Mouse (Mus musculus): ENCODE data around the gene Fam227a.
A peak's percentile ranks its signal among the peaks of the same experiment; 100 is the strongest.

Gene Fam227a

GRCm38 (mm10) chr15:79658531-79659375 lies at the start of gene Fam227a, which contains the start of gene Cby1:
Fam227a (minus strand) TSS chr15:79658956.
Cby1 (plus strand) TSS chr15:79659199.
- DNase-seq (ENCODE audit: low spot score in 2 of 2) = peak; percentile 89 to 93

- DNase-seq (ENCODE audit: low spot score in 2 of 2) = no peak
Observed at GRCm38 (mm10) chr15:79708229-79708822, 49.6 kb upstream of the Fam227a start.

GRCm38 (mm10) chr15:79706603-79707214 lies 48.0 kb upstream of the Fam227a start:
- DNase-seq (ENCODE audit: low spot score in 2 of 2) = no peak

GRCm38 (mm10) chr15:79697558-79698187 lies 38.9 kb upstream of the Fam227a start:
- DNase-seq (ENCODE audit: low spot score in 2 of 2) = no peak

GRCm38 (mm10) chr15:79697011-79697410 lies 38.3 kb upstream of the Fam227a start:
- no peak for DNase-seq (ENCODE audit: low spot score in 2 of 2)

GRCm38 (mm10) chr15:79696508-79696907 lies 37.8 kb upstream of the Fam227a start:
- no peak for DNase-seq (ENCODE audit: low spot score in 2 of 2)

- no peak for DNase-seq (ENCODE audit: low spot score in 2 of 2)
Observed at GRCm38 (mm10) chr15:79695516-79695915, 36.8 kb upstream of the Fam227a start.

GRCm38 (mm10) chr15:79694512-79694911 lies 35.8 kb upstream of the Fam227a start:
- DNase-seq (ENCODE audit: low spot score in 2 of 2) = no peak

GRCm38 (mm10) chr15:79693740-79694139 lies 35.0 kb upstream of the Fam227a start:
- peak; percentile 53 to 59 for DNase-seq (ENCODE audit: low spot score in 2 of 2)

- DNase-seq (ENCODE audit: low spot score in 2 of 2) = no peak
Observed at GRCm38 (mm10) chr15:79692334-79692733, 33.6 kb upstream of the Fam227a start.

GRCm38 (mm10) chr15:79691023-79691508 lies 32.3 kb upstream of the Fam227a start:
- peak; percentile 44 to 59 for DNase-seq (ENCODE audit: low spot score in 2 of 2)

GRCm38 (mm10) chr15:79690426-79691022 lies 31.8 kb upstream of the Fam227a start, which contains the start of gene Gtpbp1:
Gtpbp1 (plus strand) TSS chr15:79690845.
- DNase-seq (ENCODE audit: low spot score in 2 of 2) = peak; percentile 92 to 93

GRCm38 (mm10) chr15:79689662-79690425 lies 31.1 kb upstream of the Fam227a start:
- DNase-seq (ENCODE audit: low spot score in 2 of 2) = no peak

- no peak for DNase-seq (ENCODE audit: low spot score in 2 of 2)
Observed at GRCm38 (mm10) chr15:79688268-79688956, 29.7 kb upstream of the Fam227a start.

GRCm38 (mm10) chr15:79687646-79688267 lies 29.0 kb upstream of the Fam227a start, which contains the start of gene Josd1:
Josd1 (minus strand) TSS chr15:79687919.
- DNase-seq (ENCODE audit: low spot score in 2 of 2) = peak; percentile 94 to 97

GRCm38 (mm10) chr15:79687175-79687574 lies 28.4 kb upstream of the Fam227a start:
- no peak for DNase-seq (ENCODE audit: low spot score in 2 of 2)

GRCm38 (mm10) chr15:79686046-79686869 lies 27.5 kb upstream of the Fam227a start:
- no peak for DNase-seq (ENCODE audit: low spot score in 2 of 2)

GRCm38 (mm10) chr15:79685141-79685641 lies 26.4 kb upstream of the Fam227a start:
- DNase-seq (ENCODE audit: low spot score in 2 of 2) = no peak

Data from thymus, postnatal 10 days (tissue).